ENCODE assay signal across 8 mouse cellular contexts in genomic region chr12:112670718-112671393, GRCm38 (mm10). TPM values are rescaled to one million over a fixed set of nuclear protein-coding genes. Genes with fewer than 3 reads are reported as not detected.
DNase-seq lines count a peak whose midpoint lies in the region; ATAC-seq lines count a peak whose summit lies in the region.

No protein-coding gene starts in this region.

- peak overlapping the region; percentile 51 for H3K9ac ChIP-seq in embryonic facial prominence, embryonic 13.5 days
- H3K9ac ChIP-seq in liver, embryonic 11.5 days (ENCODE audit: low read depth, low read length) = no peak overlapping the region

- peaks cover 54% of the 10 kb centered on the region for H3K36me3 ChIP-seq in embryonic facial prominence, embryonic 13.5 days
- H3K36me3 ChIP-seq in liver, embryonic 11.5 days (ENCODE audit: control insufficient read depth, insufficient read depth, low read length) = peaks cover 17% of the 10 kb centered on the region

- intact Hi-C loops in heart, postnatal 25 days (cut with DNase I) = no loop called here

- peaks cover 67% of the 10 kb centered on the region for H3K4me1 ChIP-seq in embryonic facial prominence, embryonic 13.5 days
- peaks cover 43% of the 10 kb centered on the region for H3K4me1 ChIP-seq in liver, embryonic 11.5 days (replicated peaks; ENCODE audit: control insufficient read depth, insufficient read depth, low read length)

- DNase-seq in kidney, adult 18-20 months = peak; percentile 33
- DNase-seq in kidney, adult 9 months = no peak
- peak; percentile 48 for DNase-seq in heart, postnatal 25 days (ENCODE audit: low spot score)
- DNase-seq in liver, embryonic 11.5 days (ENCODE audit: low spot score) = no peak
- DNase-seq in layer of hippocampus, postnatal 25 days (ENCODE audit: extremely low spot score in 1 of 2, low spot score in 1 of 2) = no peak
- no peak for DNase-seq in thymus, postnatal 0 days (ENCODE audit: low spot score)
- no peak for DNase-seq in spleen, postnatal 10 days (ENCODE audit: low spot score in 2 of 2)

- H3K4me3 ChIP-seq in embryonic facial prominence, embryonic 13.5 days = no peak overlapping the region
- 0 out of 2 replicates have a peak overlapping the region, but pooled peaks have one; percentile 9 for H3K4me3 ChIP-seq in liver, embryonic 11.5 days (ENCODE audit: low read depth, low read length)

- ATAC-seq in embryonic facial prominence, embryonic 13.5 days (ENCODE audit: insufficient number of reproducible peaks, insufficient read depth, low FRiP score, low TSS enrichment, low read depth) = no peak
- ATAC-seq in liver, embryonic 11.5 days (replicated peaks; ENCODE audit: low FRiP score) = no peak

- H3K27ac ChIP-seq in embryonic facial prominence, embryonic 13.5 days = no peak overlapping the region
- H3K27ac ChIP-seq in liver, embryonic 11.5 days (ENCODE audit: low read depth, low read length) = no peak overlapping the region

- H3K27me3 ChIP-seq in embryonic facial prominence, embryonic 13.5 days = no peaks in the 10 kb centered on the region
- H3K27me3 ChIP-seq in liver, embryonic 11.5 days (replicated peaks; ENCODE audit: control insufficient read depth, insufficient read depth, low read length) = no peaks in the 10 kb centered on the region

- whole genome bisulfite sequencing in embryonic facial prominence, embryonic 13.5 days = 53% methylated on average over 9 of the region's 9 CpGs
- WGBS in liver, embryonic 11.5 days = 55% methylated on average over 9 of the region's 9 CpGs

- H3K9me3 ChIP-seq in embryonic facial prominence, embryonic 13.5 days = no peaks in the 10 kb centered on the region
- no peaks in the 10 kb centered on the region for H3K9me3 ChIP-seq in liver, embryonic 11.5 days (ENCODE audit: control insufficient read depth, low read length)

- peak overlapping the region; percentile 85 for H3K4me2 ChIP-seq in embryonic facial prominence, embryonic 13.5 days
- peak overlapping the region; percentile 94; the same call in 1 of the 2 replicates for H3K4me2 ChIP-seq in liver, embryonic 11.5 days

RNA-seq across cellular contexts. Expression of gene Akt1, which starts 3.8 kb away (rescaled TPM):
- polyA plus RNA-seq in embryonic facial prominence, embryonic 13.5 days (2015; fragmentation: Nextera tagmentation; extraction: Ambion mirVana) = 49.7 and 60.0 TPM in 2 replicates
- total RNA-seq in heart, postnatal 25 days (2021) = 100 to 1,000 TPM; 206 to 215 TPM
- polyA plus RNA-seq in liver, embryonic 11.5 days (2014; fragmentation: Nextera tagmentation; extraction: Ambion mirVana) = 54.9 and 62.9 TPM in 2 replicates
- total RNA-seq in layer of hippocampus, postnatal 25 days (2021) = 100 to 1,000 TPM; 147 to 158 TPM
- 60.8 and 80.4 TPM in 2 replicates for polyA plus RNA-seq in thymus, postnatal 0 days (2015; fragmentation: Nextera tagmentation; extraction: Ambion mirVana)

RNA-seq across cellular contexts. Expression of gene Zbtb42, which starts 7.8 kb away (rescaled TPM):
- 2.3 and 3.1 TPM in 2 replicates for polyA plus RNA-seq in embryonic facial prominence, embryonic 13.5 days (2015; fragmentation: Nextera tagmentation; extraction: Ambion mirVana)
- 1 to 10 TPM; 6.4 to 6.7 TPM for total RNA-seq in heart, postnatal 25 days (2021)
- polyA plus RNA-seq in liver, embryonic 11.5 days (2014; fragmentation: Nextera tagmentation; extraction: Ambion mirVana) = 0.96 and 1.7 TPM in 2 replicates
- total RNA-seq in layer of hippocampus, postnatal 25 days (2021) = under 1 TPM; 0.40 to 0.76 TPM
- polyA plus RNA-seq in thymus, postnatal 0 days (2015; fragmentation: Nextera tagmentation; extraction: Ambion mirVana) = 2.6 and 2.8 TPM in 2 replicates

RNA-seq across cellular contexts. Expression of gene Siva1, which starts 26.4 kb away (rescaled TPM):
- 249 and 252 TPM in 2 replicates for polyA plus RNA-seq in embryonic facial prominence, embryonic 13.5 days (2015; fragmentation: Nextera tagmentation; extraction: Ambion mirVana)
- 10 to 100 TPM; 29.5 to 35.7 TPM for total RNA-seq in heart, postnatal 25 days (2021)
- 216 and 222 TPM in 2 replicates for polyA plus RNA-seq in liver, embryonic 11.5 days (2014; fragmentation: Nextera tagmentation; extraction: Ambion mirVana)
- 10 to 100 TPM; 20.0 to 21.9 TPM for total RNA-seq in layer of hippocampus, postnatal 25 days (2021)
- 174 and 203 TPM in 2 replicates for polyA plus RNA-seq in thymus, postnatal 0 days (2015; fragmentation: Nextera tagmentation; extraction: Ambion mirVana)

RNA-seq across cellular contexts. Expression of gene Cep170b, which starts 49.4 kb away (rescaled TPM):
- polyA plus RNA-seq in embryonic facial prominence, embryonic 13.5 days (2015; fragmentation: Nextera tagmentation; extraction: Ambion mirVana) = 13.8 and 16.7 TPM in 2 replicates
- total RNA-seq in heart, postnatal 25 days (2021) = 1 to 10 TPM; 7.7 to 9.8 TPM
- 7.9 and 8.0 TPM in 2 replicates for polyA plus RNA-seq in liver, embryonic 11.5 days (2014; fragmentation: Nextera tagmentation; extraction: Ambion mirVana)
- total RNA-seq in layer of hippocampus, postnatal 25 days (2021) = 100 to 1,000 TPM; 180 to 192 TPM
- 4.3 and 4.9 TPM in 2 replicates for polyA plus RNA-seq in thymus, postnatal 0 days (2015; fragmentation: Nextera tagmentation; extraction: Ambion mirVana)

RNA-seq across cellular contexts. Expression of gene Adssl1, which starts 51.0 kb away (rescaled TPM):
- polyA plus RNA-seq in embryonic facial prominence, embryonic 13.5 days (2015; fragmentation: Nextera tagmentation; extraction: Ambion mirVana) = 4.3 and 4.4 TPM in 2 replicates
- 100 to 1,000 TPM; 147 TPM for total RNA-seq in heart, postnatal 25 days (2021)
- polyA plus RNA-seq in liver, embryonic 11.5 days (2014; fragmentation: Nextera tagmentation; extraction: Ambion mirVana) = 5.6 and 7.4 TPM in 2 replicates
- total RNA-seq in layer of hippocampus, postnatal 25 days (2021) = 10 to 100 TPM; 11.4 to 12.9 TPM
- polyA plus RNA-seq in thymus, postnatal 0 days (2015; fragmentation: Nextera tagmentation; extraction: Ambion mirVana) = 10.1 and 10.6 TPM in 2 replicates

Comparison
In these comparisons a context has a peak if more than half of its experiments do, and no peak if none do; other contexts are left out.
1. DNase-seq: peak in kidney, adult 18-20 months (single experiment) and heart, postnatal 25 days (single experiment); none in kidney, adult 9 months (single experiment), liver, embryonic 11.5 days (single experiment), layer of hippocampus, postnatal 25 days (0 of 2), thymus, postnatal 0 days (single experiment) and spleen, postnatal 10 days (0 of 2).